Mouse (Mus musculus) urinary bladder, postnatal 0 days (tissue): ENCODE measurements around the gene Med17. TPM values are rescaled to one million over a fixed set of nuclear protein-coding genes. Genes with fewer than 3 reads are reported as not detected.

Experiments
- microRNA-seq: library from miRNA; unstranded; fragments of <30 nt; microRNA quantifications from one replicate; pipeline ENCODE4, GENCODE M21; 2016
- polyA plus RNA-seq: library from polyadenylated mRNA; unstranded; fragments of >200 nt; fragmentation: Nextera tagmentation; extraction: Ambion mirVana; gene quantifications from 2 replicates; pipeline ENCODE4 v1.2.1, GENCODE M21; 2015

Gene Med17
- polyA plus RNA-seq = 16.3 and 19.1 TPM in 2 replicates

GRCm38 (mm10) chr9:15279649-15280490 is at the start of gene Med17:
Med17 (minus strand) TSS chr9:15279931.

GRCm38 (mm10) chr9:15306398-15307119 is 26.8 kb upstream of the Med17 start, which contains the start of gene 4931406C07Rik:
4931406C07Rik (minus strand) TSS chr9:15306448.

GRCm38 (mm10) chr9:15305503-15306397 is 26.0 kb upstream of the Med17 start, which contains the start of gene Taf1d:
Taf1d (plus strand) TSS chr9:15306214.

GRCm38 (mm10) chr9:15239042-15239925 is 40.4 kb downstream of the Med17 start, which contains the start of gene Vstm5:
Vstm5 (plus strand) TSS chr9:15239045.

Small RNA genes lying within 50 kb of the gene (microRNA-seq; reads per million reads assigned to microRNA genes)
- gene Gm49349 (not detected), gene mmu-mir-7650 (not detected)

Other genes starting within 250 kb of the Med17 start
- 18.2 and 19.1 TPM in 2 replicates for gene Panx1, start 234.5 kb downstream of the Med17 start, polyA plus RNA-seq
- not detected in 2 replicates for gene Hephl1, start 167.8 kb downstream of the Med17 start, polyA plus RNA-seq
- 3.1 and 3.6 TPM in 2 replicates for gene Vstm5, start 40.9 kb downstream of the Med17 start, polyA plus RNA-seq
- gene Taf1d, start 26.3 kb upstream of the Med17 start, polyA plus RNA-seq = 38.7 and 48.8 TPM in 2 replicates
- 7.8 and 10.1 TPM in 2 replicates for gene 4931406C07Rik, start 26.5 kb upstream of the Med17 start, polyA plus RNA-seq
- gene Cep295, start 77.9 kb upstream of the Med17 start, polyA plus RNA-seq = 3.6 and 5.3 TPM in 2 replicates
- gene Smco4, start 213.5 kb upstream of the Med17 start, polyA plus RNA-seq = 2.2 and 2.8 TPM in 2 replicates